Mouse (Mus musculus) olfactory bulb, adult 2 months (tissue): ENCODE measurements around the gene Scn10a.

Experiments
- CTCF ChIP-seq: fragments of 200-500 bp; IDR thresholded peaks from 2 replicates; pipeline ENCODE4 v1.5.1; 2012; ENCODE audit warnings: low read depth, mild to moderate bottlenecking, low read length, moderate library complexity; ENCODE audit not compliant: insufficient read depth
- POLR2A ChIP-seq: fragments of 200-500 bp; IDR thresholded peaks from 2 replicates; pipeline ENCODE4 v1.6.1; 2012; ENCODE audit warnings: mild to moderate bottlenecking, low read depth, low read length, moderate library complexity; ENCODE audit not compliant: insufficient read depth

GRCm38 (mm10) chr9:119691001-119691400, 28.1 kb downstream of the Scn10a start:
- TF ChIP-seq POLR2A (no peak), CTCF (no peak)
